Comparison of ENCODE assay signal across 10 mouse cellular contexts in genomic region chr5:116208741-116209368, GRCm38 (mm10).
DNase-seq lines count a peak whose midpoint lies in the region; ATAC-seq lines count a peak whose summit lies in the region.
"Had no signal": no experiment of that assay in that cellular context is flagged by ENCODE, and none has a peak within 500 bp of the region (broad histone marks: within the 10 kb centered on the region; RNA-seq: fewer than 3 reads in every experiment).

No protein-coding gene starts in this region.

- no peak overlapping the region for H3K4me3 ChIP-seq in forebrain, embryonic 12.5 days (replicated peaks)
- H3K4me3 ChIP-seq in neural tube, embryonic 12.5 days: no peak overlapping the region

- 11% methylated on average over 16 of the region's 16 CpGs for WGBS in forebrain, embryonic 12.5 days
- WGBS in neural tube, embryonic 12.5 days: 27% methylated on average over 16 of the region's 16 CpGs

- H3K9ac ChIP-seq in forebrain, embryonic 12.5 days: no peak overlapping the region
- no peak overlapping the region for H3K9ac ChIP-seq in neural tube, embryonic 12.5 days

- no peaks in the 10 kb centered on the region for H3K27me3 ChIP-seq in forebrain, embryonic 12.5 days
- no peaks in the 10 kb centered on the region for H3K27me3 ChIP-seq in neural tube, embryonic 12.5 days (replicated peaks)

- no peaks in the 10 kb centered on the region for H3K36me3 ChIP-seq in forebrain, embryonic 12.5 days (replicated peaks)
- no peaks in the 10 kb centered on the region for H3K36me3 ChIP-seq in neural tube, embryonic 12.5 days
- H3K36me3 ChIP-seq: G1E had no signal

- peak overlapping the region; percentile 32 for H3K4me2 ChIP-seq in forebrain, embryonic 12.5 days
- H3K4me2 ChIP-seq in neural tube, embryonic 12.5 days (replicated peaks): peak overlapping the region; percentile 28; the same call in 1 of the 2 replicates

- DNase-seq in embryo, embryonic 10 days (ENCODE audit: low spot score): peak; percentile 60
- peak; percentile 40 to 54 for DNase-seq in layer of hippocampus, postnatal 10 days (ENCODE audit: low spot score in 2 of 2)
- no peak for DNase-seq in lung, postnatal 10 days
- no peak for DNase-seq in c-Kit-positive CD71-positive TER-119-positive erythroid progenitor cells, embryonic 14.5 days (ENCODE audit: low spot score)
- DNase-seq in spleen, postnatal 36 days (ENCODE audit: low spot score in 2 of 2): no peak
- DNase-seq in adrenal gland, postnatal 14 days: no peak
- DNase-seq: liver had no signal

- peak; percentile 86 for ATAC-seq in forebrain, embryonic 12.5 days (ENCODE audit: low FRiP score)
- ATAC-seq in neural tube, embryonic 12.5 days (ENCODE audit: low FRiP score, low read depth): peak; percentile 29; the same call in 1 of the 2 replicates

- H3K27ac ChIP-seq in forebrain, embryonic 12.5 days: peak overlapping the region; percentile 89
- H3K27ac ChIP-seq in neural tube, embryonic 12.5 days: no peak overlapping the region

- H3K4me1 ChIP-seq in forebrain, embryonic 12.5 days: peaks cover 30% of the 10 kb centered on the region
- peaks cover 21% of the 10 kb centered on the region for H3K4me1 ChIP-seq in neural tube, embryonic 12.5 days

- no peaks in the 10 kb centered on the region for H3K9me3 ChIP-seq in forebrain, embryonic 12.5 days
- H3K9me3 ChIP-seq in neural tube, embryonic 12.5 days: no peaks in the 10 kb centered on the region

Comparison
In these comparisons a context has a peak if more than half of its experiments do, and no peak if none do; other contexts are left out.
1. DNase-seq: peak in embryo, embryonic 10 days (single experiment) and layer of hippocampus, postnatal 10 days (2 of 2); none in lung, postnatal 10 days (single experiment), c-Kit-positive CD71-positive TER-119-positive erythroid progenitor cells, embryonic 14.5 days (single experiment), spleen, postnatal 36 days (0 of 2) and adrenal gland, postnatal 14 days (single experiment).